Mouse (Mus musculus) frontal cortex, adult 2 months (tissue): ENCODE data around the gene Gm17409. TPM values are rescaled to one million over a fixed set of nuclear protein-coding genes. Genes with fewer than 3 reads are reported as not detected.
A peak's percentile ranks its signal among the peaks of the same experiment; 100 is the strongest.

Experiments used
- DNase-seq, 2 experiments: peaks; one replicate each; pipeline ENCODE4 v3.0.0; 2022; ENCODE audit warnings: low spot score in 1 of 2; ENCODE audit errors: extremely low spot score in 1 of 2
- polyA plus RNA-seq: library from polyadenylated mRNA; depleted of rRNA; stranded (reverse); fragments of >200 nt; gene quantifications from 2 replicates; pipeline ENCODE4 v1.2.3, GENCODE M21; 2012; rRNA removed

Gene Gm17409
- polyA plus RNA-seq = not detected in 2 replicates

GRCm38 (mm10) chr2:58469816-58470215, at the start of gene Gm17409:
Gene Gm17409, plus strand, starts transcription at chr2:58470116.
- DNase-seq = no peak

- no peak for DNase-seq
Measured at GRCm38 (mm10) chr2:58423319-58423718, 46.6 kb upstream of the Gm17409 start.

- DNase-seq = no peak
Measured at GRCm38 (mm10) chr2:58425436-58426004, 44.4 kb upstream of the Gm17409 start.

DNA sequence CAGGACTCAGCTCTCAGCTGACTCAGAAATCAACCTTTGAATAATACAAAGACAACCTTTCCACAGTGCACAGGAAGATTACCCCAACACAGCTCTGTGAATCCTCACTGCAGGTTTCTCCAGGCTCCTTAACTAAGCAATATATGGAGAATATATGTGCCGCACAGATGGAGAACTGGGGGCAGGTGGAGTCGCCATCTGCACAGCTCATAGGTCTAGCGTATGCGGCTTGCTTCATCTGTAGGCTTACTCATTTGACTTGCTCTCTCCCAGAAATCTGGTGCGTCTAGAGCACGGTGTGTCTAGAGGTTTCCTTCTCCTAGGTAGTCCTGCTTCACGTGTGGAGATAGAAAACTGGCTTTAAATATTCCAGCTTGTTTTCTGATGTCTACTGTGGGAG, 37.7 kb upstream of the Gm17409 start:
- peak; percentile 78 to 86 for DNase-seq

GRCm38 (mm10) chr2:58433317-58433716, 36.6 kb upstream of the Gm17409 start:
- no peak for DNase-seq

GRCm38 (mm10) chr2:58434438-58434837, 35.5 kb upstream of the Gm17409 start:
- no peak for DNase-seq

DNA sequence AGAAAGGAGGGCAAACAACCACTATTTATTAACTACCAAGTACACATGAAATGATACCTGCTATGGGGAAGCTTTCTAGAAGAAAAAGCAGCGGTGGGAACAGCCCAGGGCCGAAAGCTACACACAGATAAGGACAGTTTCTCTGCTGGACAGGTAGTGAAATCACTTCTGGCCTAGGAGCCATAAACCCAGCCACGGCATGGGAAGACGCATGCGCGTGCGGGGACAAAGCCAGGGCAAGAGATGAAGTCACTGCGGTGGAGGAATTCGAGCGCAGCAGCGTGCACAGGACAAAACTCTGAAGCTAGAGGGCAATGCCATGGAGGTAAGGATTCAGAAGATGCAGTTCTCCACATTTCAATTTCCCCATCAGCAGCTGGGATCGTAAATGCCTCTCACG, 34.4 kb upstream of the Gm17409 start:
- no peak for DNase-seq

DNA sequence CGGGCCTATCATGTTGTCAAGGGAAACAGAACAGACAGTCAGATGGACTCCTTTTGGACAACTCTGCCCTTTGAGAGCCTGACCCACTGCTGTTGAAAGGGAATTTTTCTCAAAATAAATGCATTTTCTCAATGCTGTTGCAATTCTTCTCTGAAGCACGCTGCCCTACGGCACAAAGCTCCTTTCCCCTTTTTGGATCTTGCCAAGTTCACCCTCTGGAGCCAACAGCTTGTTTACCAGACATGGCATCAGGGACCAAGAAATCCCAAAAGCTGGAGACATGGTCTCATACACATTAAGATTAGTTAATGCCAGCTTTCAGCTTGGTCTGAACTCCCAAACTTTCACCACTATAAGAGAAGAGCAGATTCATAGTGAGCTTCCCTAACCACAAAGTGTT, 33.0 kb upstream of the Gm17409 start:
- no peak for DNase-seq

- DNase-seq = no peak
Measured at GRCm38 (mm10) chr2:58443163-58443562, 26.8 kb upstream of the Gm17409 start.

DNA sequence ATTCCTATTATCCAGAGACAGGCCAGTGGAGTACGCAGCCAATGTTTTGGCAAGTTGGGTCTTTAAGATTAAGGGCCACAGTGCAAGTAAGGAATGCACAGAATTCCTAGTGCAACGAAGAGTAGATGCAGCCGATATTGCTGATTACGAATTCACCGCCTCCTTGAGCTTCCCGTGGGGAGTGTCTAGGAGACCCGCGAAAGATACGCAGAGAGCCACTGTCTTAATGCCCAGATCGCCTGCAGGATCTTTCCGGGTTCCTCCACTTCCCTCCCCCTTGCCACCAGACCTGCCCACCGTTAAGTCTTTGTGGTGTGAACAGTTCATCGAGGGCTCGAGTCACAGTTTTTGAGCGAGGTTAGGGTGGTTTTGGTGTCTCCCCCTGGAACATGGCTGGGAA, 22.9 kb upstream of the Gm17409 start:
- no peak for DNase-seq

DNA sequence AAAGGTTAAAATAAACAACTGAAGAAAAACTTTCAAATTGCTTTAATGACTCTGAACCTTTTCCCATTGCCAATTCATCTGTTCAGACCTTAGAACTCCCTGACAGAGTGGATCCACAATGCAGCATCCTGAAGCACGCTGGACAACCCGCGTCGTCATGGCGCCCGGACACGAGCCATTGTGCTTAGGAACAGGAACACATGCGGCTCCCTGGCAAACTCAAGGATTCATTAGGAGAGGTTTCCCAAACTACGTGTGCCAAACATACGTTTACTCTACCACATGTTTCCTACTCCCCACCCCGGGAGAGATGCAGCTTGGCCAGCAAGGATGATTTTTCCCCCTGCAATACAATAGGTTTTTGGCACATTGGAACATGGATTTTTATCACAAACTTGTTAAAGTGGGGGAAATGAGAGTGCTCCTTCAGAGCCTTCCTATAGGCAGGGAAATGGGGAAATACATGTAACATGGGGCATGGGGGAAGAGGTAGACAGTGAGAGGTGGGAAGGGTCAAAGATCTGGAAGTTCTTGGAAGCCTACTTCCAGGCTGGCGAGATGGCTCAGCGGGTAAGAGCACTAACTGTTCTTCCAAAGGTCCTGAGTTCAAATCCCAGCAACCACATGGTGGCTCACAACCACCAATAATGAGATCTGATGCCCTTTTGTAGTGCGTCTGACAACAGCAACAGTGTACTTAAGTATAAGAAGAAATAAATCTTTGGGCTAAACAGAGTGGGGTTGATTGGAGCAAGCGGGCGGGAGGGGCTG, 15.6 kb upstream of the Gm17409 start:
- no peak for DNase-seq

DNA sequence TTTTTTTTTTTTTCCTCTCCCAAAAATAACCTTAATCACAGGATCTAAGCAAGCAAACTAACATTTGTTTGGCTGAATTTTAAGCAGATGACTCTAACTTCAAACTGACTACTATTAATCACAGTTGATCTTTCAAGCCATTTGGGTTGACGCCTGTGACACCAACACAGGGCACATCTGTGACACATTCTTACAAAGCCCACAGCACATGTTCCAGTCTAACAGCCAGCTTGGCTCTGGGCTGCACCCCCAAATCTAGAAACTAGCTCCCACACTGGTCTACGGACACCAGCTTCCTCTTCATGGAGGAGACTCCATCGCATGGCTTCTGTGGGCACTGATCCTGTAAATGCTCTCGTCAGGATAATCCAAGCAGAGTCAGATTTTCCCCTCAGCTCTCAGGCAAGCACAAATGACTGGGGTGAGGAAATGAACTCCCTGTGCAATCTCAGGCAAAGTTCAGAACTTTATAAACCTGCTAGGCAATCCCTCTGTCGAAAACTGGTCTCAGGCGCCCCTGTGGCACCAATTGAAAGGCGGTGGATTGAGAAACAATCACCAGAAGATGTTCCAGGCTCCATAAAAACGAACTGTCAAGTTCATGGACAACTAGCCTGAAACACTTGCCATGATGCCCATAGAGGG, 13.0 kb upstream of the Gm17409 start:
- no peak for DNase-seq

GRCm38 (mm10) chr2:58457488-58457865, 12.4 kb upstream of the Gm17409 start:
- DNase-seq = no peak

GRCm38 (mm10) chr2:58458820-58459371, 11.0 kb upstream of the Gm17409 start:
- DNase-seq = peak in 1 of 2 experiments; percentile 83

- no peak for DNase-seq
Measured at GRCm38 (mm10) chr2:58470290-58470689, 374 bp downstream of the Gm17409 start.

- no peak for DNase-seq
Measured at GRCm38 (mm10) chr2:58475578-58475977, 5.7 kb downstream of the Gm17409 start.

GRCm38 (mm10) chr2:58476956-58477715, 7.2 kb downstream of the Gm17409 start:
- DNase-seq = peak; percentile 67 to 96

- DNase-seq = no peak
Measured at GRCm38 (mm10) chr2:58478144-58478543, 8.2 kb downstream of the Gm17409 start.

DNA sequence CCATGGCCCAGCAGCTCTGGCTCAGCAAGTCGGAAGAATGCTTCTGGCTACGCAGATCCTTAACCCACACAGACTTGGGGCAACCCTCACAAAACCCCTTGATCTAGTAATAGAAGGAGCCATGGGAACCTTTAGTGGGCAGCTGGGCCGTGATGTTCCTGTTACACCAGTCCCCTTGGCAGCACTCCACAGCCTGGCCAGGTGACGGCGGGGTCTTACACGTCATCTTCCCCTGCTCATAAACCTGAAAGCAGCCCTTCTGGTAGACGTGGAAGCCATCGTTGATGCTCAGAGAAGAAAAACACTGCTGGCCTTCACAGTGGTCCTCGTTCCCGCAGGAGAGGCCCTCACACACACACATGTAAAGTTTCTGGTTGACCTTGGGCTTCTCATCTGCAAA, 9.6 kb downstream of the Gm17409 start:
- no peak for DNase-seq

- DNase-seq = peak in 1 of 2 experiments; percentile 37
Measured at GRCm38 (mm10) chr2:58480764-58481163, 10.8 kb downstream of the Gm17409 start.
